Mouse (Mus musculus) E14TG2a.4 (cell line): ENCODE measurements around the gene Bcl2l15.
A peak's percentile ranks its signal among the peaks of the same experiment; 100 is the strongest.
"Not testable (repeated sequence)": the region's sequence is repeated elsewhere in the genome, so short reads cannot be mapped to it uniquely, and the experiment has no call there.

Source experiments
- H3K27me3 ChIP-seq: 2 replicates; pipeline ENCODE4 v1.6.1; 2014; ENCODE audit warnings: low read length, control low read depth; ENCODE audit not compliant: insufficient read depth
- H3K36me3 ChIP-seq: 2 replicates; pipeline ENCODE4 v1.6.1; 2014; ENCODE audit warnings: low read length, control low read depth; ENCODE audit not compliant: insufficient read depth
- H3K4me1 ChIP-seq: replicated peaks from 2 replicates; pipeline ENCODE4 v1.6.1; 2014; ENCODE audit warnings: low read depth, low read length, control low read depth
- H3K4me3 ChIP-seq: replicated peaks from 2 replicates; pipeline ENCODE4 v1.5.1; 2014; ENCODE audit warnings: mild to moderate bottlenecking, low read length
- H3K9me3 ChIP-seq: 2 replicates; pipeline ENCODE4 v1.6.1; 2014; ENCODE audit warnings: low read length, control low read depth
- CTCF ChIP-seq: conservative IDR thresholded peaks from 2 replicates; pipeline ENCODE4 v1.5.1; 2014; ENCODE audit warnings: low read length
- NANOG ChIP-seq: IDR thresholded peaks from 2 replicates; pipeline ENCODE4 v1.6.1; 2014; ENCODE audit warnings: borderline replicate concordance, low read length, mixed read lengths
- POU5F1 ChIP-seq: IDR thresholded peaks from 2 replicates; pipeline ENCODE4 v1.6.1; 2014; ENCODE audit warnings: low read length, borderline replicate concordance

Bcl2l15 gene

GRCm38 (mm10) chr3:103839711-103840110 lies 7.3 kb downstream of the Bcl2l15 start:
- Histone ChIP-seq H3K27me3 (no peaks in the 10 kb centered on the region), H3K4me1 (peaks cover 8% of the 10 kb centered on the region), H3K36me3 (0 out of 2 replicates have a peak, but pooled peaks cover 5% of the 10 kb centered on the region), H3K4me3 (no peak overlapping the region), H3K9me3 (peaks cover 32% of the 10 kb centered on the region)
- no peak for TF ChIP-seq NANOG

GRCm38 (mm10) chr3:103840195-103840594 lies 7.8 kb downstream of the Bcl2l15 start:
- H3K4me1 ChIP-seq, H3K27me3 ChIP-seq, H3K4me3 ChIP-seq, H3K36me3 ChIP-seq: not testable (repeated sequence)
- peaks cover 33% of the 10 kb centered on the region for H3K9me3 ChIP-seq
- peak; percentile 38; the same call in 1 of the 2 replicates for TF ChIP-seq NANOG

- H3K36me3 ChIP-seq, H3K4me3 ChIP-seq, H3K27me3 ChIP-seq, H3K4me1 ChIP-seq: not testable (repeated sequence)
- peaks cover 37% of the 10 kb centered on the region for H3K9me3 ChIP-seq
Measured at GRCm38 (mm10) chr3:103840946-103841345, 8.5 kb downstream of the Bcl2l15 start.

- Histone ChIP-seq H3K27me3 (no peaks in the 10 kb centered on the region), H3K4me3 (no peak overlapping the region), H3K9me3 (peaks cover 7% of the 10 kb centered on the region), H3K4me1 (peaks cover 36% of the 10 kb centered on the region), H3K36me3 (no peaks in the 10 kb centered on the region)
- TF ChIP-seq CTCF (no peak), NANOG (peak; percentile 75; the same call in 1 of the 2 replicates)
Measured at GRCm38 (mm10) chr3:103850644-103851363, 18.4 kb downstream of the Bcl2l15 start.

- no peaks in the 10 kb centered on the region for H3K27me3 ChIP-seq
- no peak overlapping the region for H3K4me3 ChIP-seq
- TF ChIP-seq CTCF (no peak), POU5F1 (no peak), NANOG (no peak)
- peaks cover 43% of the 10 kb centered on the region for H3K4me1 ChIP-seq
- peaks cover 3% of the 10 kb centered on the region for H3K9me3 ChIP-seq
- H3K36me3 ChIP-seq: no peaks in the 10 kb centered on the region
Measured at GRCm38 (mm10) chr3:103851481-103851880, 19.1 kb downstream of the Bcl2l15 start.

- Histone ChIP-seq H3K27me3 (no peaks in the 10 kb centered on the region), H3K4me3 (no peak overlapping the region), H3K9me3 (no peaks in the 10 kb centered on the region; the same call in 1 of the 2 replicates), H3K4me1 (peaks cover 46% of the 10 kb centered on the region), H3K36me3 (no peaks in the 10 kb centered on the region)
- no peak for TF ChIP-seq POU5F1
- TF ChIP-seq NANOG: no peak
- no peak for TF ChIP-seq CTCF
Measured at GRCm38 (mm10) chr3:103851882-103852281, 19.5 kb downstream of the Bcl2l15 start.

GRCm38 (mm10) chr3:103852565-103853299 lies 20.3 kb downstream of the Bcl2l15 start:
- Histone ChIP-seq H3K4me1 (peaks cover 53% of the 10 kb centered on the region), H3K4me3 (no peak overlapping the region), H3K36me3 (no peaks in the 10 kb centered on the region), H3K9me3 (no peaks in the 10 kb centered on the region), H3K27me3 (no peaks in the 10 kb centered on the region)
- TF ChIP-seq CTCF: peak; percentile 39
- TF ChIP-seq POU5F1: no peak
- no peak for TF ChIP-seq NANOG

- H3K9me3 ChIP-seq: no peaks in the 10 kb centered on the region
- no peak overlapping the region for H3K4me3 ChIP-seq
- no peaks in the 10 kb centered on the region for H3K36me3 ChIP-seq
- H3K27me3 ChIP-seq: no peaks in the 10 kb centered on the region
- TF ChIP-seq CTCF: no peak
- TF ChIP-seq POU5F1: no peak
- TF ChIP-seq NANOG: no peak
- H3K4me1 ChIP-seq: peaks cover 53% of the 10 kb centered on the region
Measured at GRCm38 (mm10) chr3:103853804-103854203, 21.4 kb downstream of the Bcl2l15 start.
